ENCODE assay signal across 9 mouse cellular contexts in genomic region chr7:132337268-132337917, GRCm38 (mm10). TPM values are rescaled to one million over a fixed set of nuclear protein-coding genes. Genes with fewer than 3 reads are reported as not detected.
DNase-seq lines count a peak whose midpoint lies in the region; ATAC-seq and TF ChIP-seq lines count a peak whose summit lies in the region.
"Had no signal": no experiment of that assay in that cellular context is flagged by ENCODE, and none has a peak within 500 bp of the region (broad histone marks: within the 10 kb centered on the region; RNA-seq: fewer than 3 reads in every experiment).

No protein-coding gene starts in this region.

- no peak for DNase-seq in midbrain, embryonic 11.5 days (ENCODE audit: low spot score, missing footprints)
- no peak for DNase-seq in gastrocnemius, postnatal 10 days
- DNase-seq: lung, adult 2 months had no signal

- no peaks in the 10 kb centered on the region for H3K36me3 ChIP-seq in intestine, embryonic 15.5 days
- H3K36me3 ChIP-seq in intestine, embryonic 16.5 days (ENCODE audit: control insufficient read depth, insufficient read depth, low read length): no peaks in the 10 kb centered on the region
- no peaks in the 10 kb centered on the region for H3K36me3 ChIP-seq in midbrain, embryonic 13.5 days
- no peaks in the 10 kb centered on the region for H3K36me3 ChIP-seq in midbrain, embryonic 11.5 days (ENCODE audit: control insufficient read depth, insufficient read depth, low read length)
- H3K36me3 ChIP-seq in forebrain, embryonic 16.5 days (ENCODE audit: control insufficient read depth, insufficient read depth): no peaks in the 10 kb centered on the region
- no peaks in the 10 kb centered on the region for H3K36me3 ChIP-seq in stomach, embryonic 14.5 days (ENCODE audit: control insufficient read depth, insufficient read depth, low read length)
- H3K36me3 ChIP-seq in intestine, postnatal 0 days (ENCODE audit: control insufficient read depth, insufficient read depth): no peaks in the 10 kb centered on the region

- no peak for TF ChIP-seq CTCF in intestine, postnatal 0 days (IDR thresholded peaks at IDR 0.05; ENCODE audit: low read depth)

- 0 out of 2 replicates have a peak overlapping the region, but pooled peaks have one; percentile 2 for H3K27ac ChIP-seq in intestine, embryonic 15.5 days
- H3K27ac ChIP-seq in intestine, embryonic 16.5 days (ENCODE audit: low read length): no peak overlapping the region
- peak overlapping the region; percentile 59 for H3K27ac ChIP-seq in midbrain, embryonic 13.5 days
- no peak overlapping the region for H3K27ac ChIP-seq in midbrain, embryonic 11.5 days (ENCODE audit: low read depth, low read length)
- H3K27ac ChIP-seq in forebrain, embryonic 16.5 days (ENCODE audit: low read length): peak overlapping the region; percentile 73
- H3K27ac ChIP-seq in stomach, embryonic 14.5 days (ENCODE audit: low read length): peak overlapping the region; percentile 4; the same call in 1 of the 2 replicates
- H3K27ac ChIP-seq in intestine, postnatal 0 days (ENCODE audit: low read depth, low read length): no peak overlapping the region

- H3K9me3 ChIP-seq in intestine, embryonic 15.5 days: no peaks in the 10 kb centered on the region
- no peaks in the 10 kb centered on the region for H3K9me3 ChIP-seq in intestine, embryonic 16.5 days (ENCODE audit: control insufficient read depth, low read length)
- H3K9me3 ChIP-seq in midbrain, embryonic 13.5 days: no peaks in the 10 kb centered on the region
- H3K9me3 ChIP-seq in midbrain, embryonic 11.5 days (ENCODE audit: control insufficient read depth, low read length): no peaks in the 10 kb centered on the region
- 0 out of 2 replicates have a peak, but pooled peaks cover 2% of the 10 kb centered on the region for H3K9me3 ChIP-seq in forebrain, embryonic 16.5 days (ENCODE audit: control insufficient read depth, low read length)
- H3K9me3 ChIP-seq in stomach, embryonic 14.5 days (ENCODE audit: control insufficient read depth, low read depth, low read length): no peaks in the 10 kb centered on the region
- no peaks in the 10 kb centered on the region for H3K9me3 ChIP-seq in intestine, postnatal 0 days (ENCODE audit: control insufficient read depth)

- no peak for ATAC-seq in intestine, embryonic 15.5 days
- no peak for ATAC-seq in intestine, embryonic 16.5 days
- ATAC-seq in midbrain, embryonic 13.5 days: peak; percentile 50; the same call in 1 of the 2 replicates
- ATAC-seq in midbrain, embryonic 11.5 days (ENCODE audit: low FRiP score): no peak
- no peak for ATAC-seq in forebrain, embryonic 16.5 days
- ATAC-seq in stomach, embryonic 14.5 days (ENCODE audit: insufficient number of reproducible peaks, insufficient read depth, low FRiP score, low read depth): no peak
- no peak for ATAC-seq in intestine, postnatal 0 days

- H3K4me3 ChIP-seq in intestine, embryonic 15.5 days (replicated peaks): no peak overlapping the region
- no peak overlapping the region for H3K4me3 ChIP-seq in intestine, embryonic 16.5 days (ENCODE audit: low read length)
- no peak overlapping the region for H3K4me3 ChIP-seq in midbrain, embryonic 13.5 days (replicated peaks)
- no peak overlapping the region for H3K4me3 ChIP-seq in midbrain, embryonic 11.5 days (ENCODE audit: low read depth, low read length)
- no peak overlapping the region for H3K4me3 ChIP-seq in forebrain, embryonic 16.5 days (replicated peaks; ENCODE audit: low read length)
- no peak overlapping the region for H3K4me3 ChIP-seq in stomach, embryonic 14.5 days (ENCODE audit: low read depth, low read length)
- no peak overlapping the region for H3K4me3 ChIP-seq in intestine, postnatal 0 days (ENCODE audit: low read depth, low read length)

- no peak overlapping the region for H3K4me2 ChIP-seq in intestine, embryonic 15.5 days (replicated peaks)
- H3K4me2 ChIP-seq in intestine, embryonic 16.5 days (ENCODE audit: low read depth, low read length): no peak overlapping the region
- no peak overlapping the region for H3K4me2 ChIP-seq in midbrain, embryonic 13.5 days (replicated peaks)
- no peak overlapping the region for H3K4me2 ChIP-seq in midbrain, embryonic 11.5 days
- no peak overlapping the region for H3K4me2 ChIP-seq in forebrain, embryonic 16.5 days (ENCODE audit: low read length)
- H3K4me2 ChIP-seq in stomach, embryonic 14.5 days (replicated peaks; ENCODE audit: low read depth, low read length): no peak overlapping the region
- H3K4me2 ChIP-seq in intestine, postnatal 0 days (replicated peaks; ENCODE audit: low read depth): no peak overlapping the region

- 81% methylated on average over 11 of the region's 11 CpGs for WGBS in intestine, embryonic 15.5 days
- WGBS in intestine, embryonic 16.5 days: 77% methylated on average over 11 of the region's 11 CpGs
- WGBS in midbrain, embryonic 13.5 days: 59% methylated on average over 11 of the region's 11 CpGs
- 73% methylated on average over 11 of the region's 11 CpGs for WGBS in midbrain, embryonic 11.5 days
- WGBS in forebrain, embryonic 16.5 days: 73% methylated on average over 11 of the region's 11 CpGs
- 64% methylated on average over 11 of the region's 11 CpGs for WGBS in stomach, embryonic 14.5 days
- 77% methylated on average over 11 of the region's 11 CpGs for WGBS in intestine, postnatal 0 days

- peaks cover 5% of the 10 kb centered on the region; the same call in 1 of the 2 replicates for H3K4me1 ChIP-seq in intestine, embryonic 15.5 days (replicated peaks)
- peaks cover 5% of the 10 kb centered on the region for H3K4me1 ChIP-seq in intestine, embryonic 16.5 days (ENCODE audit: control insufficient read depth, insufficient read depth, low read length)
- peaks cover 26% of the 10 kb centered on the region for H3K4me1 ChIP-seq in midbrain, embryonic 13.5 days (replicated peaks)
- peaks cover 5% of the 10 kb centered on the region for H3K4me1 ChIP-seq in midbrain, embryonic 11.5 days (ENCODE audit: control insufficient read depth, insufficient read depth, low read length)
- peaks cover 16% of the 10 kb centered on the region for H3K4me1 ChIP-seq in forebrain, embryonic 16.5 days (replicated peaks; ENCODE audit: control insufficient read depth, insufficient read depth, low read length)
- peaks cover 17% of the 10 kb centered on the region; the same call in 1 of the 2 replicates for H3K4me1 ChIP-seq in stomach, embryonic 14.5 days (ENCODE audit: control insufficient read depth, insufficient read depth, low read length)
- no peaks in the 10 kb centered on the region for H3K4me1 ChIP-seq in intestine, postnatal 0 days (replicated peaks; ENCODE audit: control insufficient read depth, insufficient read depth, low read length)

- no peak overlapping the region for H3K9ac ChIP-seq in intestine, embryonic 15.5 days
- H3K9ac ChIP-seq in intestine, embryonic 16.5 days (ENCODE audit: low read depth, low read length): no peak overlapping the region
- H3K9ac ChIP-seq in midbrain, embryonic 13.5 days (replicated peaks): no peak overlapping the region
- no peak overlapping the region for H3K9ac ChIP-seq in midbrain, embryonic 11.5 days (ENCODE audit: low read length)
- no peak overlapping the region for H3K9ac ChIP-seq in forebrain, embryonic 16.5 days (replicated peaks; ENCODE audit: low read depth, low read length)
- H3K9ac ChIP-seq in stomach, embryonic 14.5 days (replicated peaks; ENCODE audit: low read depth, low read length): no peak overlapping the region
- H3K9ac ChIP-seq in intestine, postnatal 0 days (ENCODE audit: low read depth, low read length): no peak overlapping the region

- no peaks in the 10 kb centered on the region for H3K27me3 ChIP-seq in intestine, embryonic 15.5 days (replicated peaks)
- H3K27me3 ChIP-seq in intestine, embryonic 16.5 days (replicated peaks; ENCODE audit: control insufficient read depth, insufficient read depth, low read length): no peaks in the 10 kb centered on the region
- no peaks in the 10 kb centered on the region for H3K27me3 ChIP-seq in midbrain, embryonic 13.5 days
- H3K27me3 ChIP-seq in midbrain, embryonic 11.5 days (ENCODE audit: control insufficient read depth, insufficient read depth, low read length): no peaks in the 10 kb centered on the region
- no peaks in the 10 kb centered on the region for H3K27me3 ChIP-seq in forebrain, embryonic 16.5 days (replicated peaks; ENCODE audit: control insufficient read depth, insufficient read depth, low read length)
- H3K27me3 ChIP-seq in stomach, embryonic 14.5 days (ENCODE audit: control insufficient read depth, insufficient read depth, low read length): no peaks in the 10 kb centered on the region
- H3K27me3 ChIP-seq in intestine, postnatal 0 days (replicated peaks; ENCODE audit: control insufficient read depth, insufficient read depth, low read length): no peaks in the 10 kb centered on the region

RNA-seq across cellular contexts. Expression of gene Chst15, which starts 20.4 kb away (rescaled TPM):
- 23.0 and 23.1 TPM in 2 replicates for polyA plus RNA-seq in intestine, embryonic 15.5 days (2015; fragmentation: Nextera tagmentation; extraction: Ambion mirVana)
- 20.6 and 21.1 TPM in 2 replicates for polyA plus RNA-seq in intestine, embryonic 16.5 days (2015; fragmentation: Nextera tagmentation; extraction: Ambion mirVana)
- polyA plus RNA-seq in midbrain, embryonic 13.5 days (2015; fragmentation: Nextera tagmentation; extraction: Ambion mirVana): 17.9 and 18.6 TPM in 2 replicates
- polyA plus RNA-seq in midbrain, embryonic 11.5 days (2014; fragmentation: Nextera tagmentation; extraction: Ambion mirVana): 18.0 and 18.2 TPM in 2 replicates
- 22.8 and 23.7 TPM in 2 replicates for polyA plus RNA-seq in forebrain, embryonic 16.5 days (2015; fragmentation: Nextera tagmentation; extraction: Ambion mirVana)
- 30.2 and 30.8 TPM in 2 replicates for polyA plus RNA-seq in stomach, embryonic 14.5 days (2014; fragmentation: Nextera tagmentation; extraction: Ambion mirVana)
- 7.9 and 8.7 TPM in 2 replicates for polyA plus RNA-seq in intestine, postnatal 0 days (2015; fragmentation: Nextera tagmentation; extraction: Ambion mirVana)
- 10 to 100 TPM in 1 of 2 experiments, 1 to 10 TPM in 1; 8.8 to 10.2 TPM for total RNA-seq in gastrocnemius, postnatal 10 days (2021)

Comparison
In these comparisons a context has a peak if more than half of its experiments do, and no peak if none do; other contexts are left out.
1. H3K27ac ChIP-seq: peak in intestine, embryonic 15.5 days (single experiment), midbrain, embryonic 13.5 days (single experiment), forebrain, embryonic 16.5 days (single experiment) and stomach, embryonic 14.5 days (single experiment); none in intestine, embryonic 16.5 days (single experiment), midbrain, embryonic 11.5 days (single experiment) and intestine, postnatal 0 days (single experiment).